Mouse (Mus musculus) heart, embryonic 10.5 days (tissue): Measurements from ENCODE around the gene Ppm1n. TPM values are rescaled to one million over a fixed set of nuclear protein-coding genes. Genes with fewer than 3 reads are reported as not detected.

ENCODE experiments used
- DNase-seq: peaks from one replicate; pipeline ENCODE4 v3.0.0-alpha.2; 2017; ENCODE audit warnings: low spot score
- H3K27ac ChIP-seq: fragments of 300-500 bp; sonication (generic); 2 replicates; pipeline ENCODE4 v1.5.1; 2016; ENCODE audit warnings: mild to moderate bottlenecking
- H3K27me3 ChIP-seq: fragments of 300-500 bp; sonication (generic); 2 replicates; pipeline ENCODE4 v1.6.1; 2016; ENCODE audit warnings: mild to moderate bottlenecking; ENCODE audit not compliant: poor library complexity, insufficient read depth, severe bottlenecking
- H3K36me3 ChIP-seq: fragments of 300-500 bp; sonication (generic); 2 replicates; pipeline ENCODE4 v1.6.1; 2016; ENCODE audit warnings: mild to moderate bottlenecking, moderate library complexity
- H3K4me1 ChIP-seq: fragments of 300-500 bp; sonication (generic); 2 replicates; pipeline ENCODE4 v1.6.1; 2016; ENCODE audit warnings: mild to moderate bottlenecking
- H3K4me3 ChIP-seq: fragments of 300-500 bp; sonication (generic); 2 replicates; pipeline ENCODE4 v1.5.1; 2016; ENCODE audit warnings: mild to moderate bottlenecking, moderate library complexity
- H3K9me3 ChIP-seq: fragments of 300-500 bp; sonication (generic); 2 replicates; pipeline ENCODE4 v1.6.1; 2016; ENCODE audit warnings: mild to moderate bottlenecking, moderate library complexity
- WGBS: fragments of 180-500 bp; shearing (Covaris S2); methylation state at CpG from one replicate; pipeline ENCODE4 v1.1.7; 2016; 5-methylcytosine and 5-hydroxymethylcytosine counted together
- polyA plus RNA-seq: library from polyadenylated mRNA; unstranded; fragments of >200 nt; fragmentation: Nextera tagmentation; extraction: Ambion mirVana; gene quantifications from 2 replicates; pipeline ENCODE4 v1.2.1, GENCODE M21; 2016

The Ppm1n gene
- polyA plus RNA-seq = 0.13 TPM in 1 of 2 replicates, not detected in the other

DNA sequence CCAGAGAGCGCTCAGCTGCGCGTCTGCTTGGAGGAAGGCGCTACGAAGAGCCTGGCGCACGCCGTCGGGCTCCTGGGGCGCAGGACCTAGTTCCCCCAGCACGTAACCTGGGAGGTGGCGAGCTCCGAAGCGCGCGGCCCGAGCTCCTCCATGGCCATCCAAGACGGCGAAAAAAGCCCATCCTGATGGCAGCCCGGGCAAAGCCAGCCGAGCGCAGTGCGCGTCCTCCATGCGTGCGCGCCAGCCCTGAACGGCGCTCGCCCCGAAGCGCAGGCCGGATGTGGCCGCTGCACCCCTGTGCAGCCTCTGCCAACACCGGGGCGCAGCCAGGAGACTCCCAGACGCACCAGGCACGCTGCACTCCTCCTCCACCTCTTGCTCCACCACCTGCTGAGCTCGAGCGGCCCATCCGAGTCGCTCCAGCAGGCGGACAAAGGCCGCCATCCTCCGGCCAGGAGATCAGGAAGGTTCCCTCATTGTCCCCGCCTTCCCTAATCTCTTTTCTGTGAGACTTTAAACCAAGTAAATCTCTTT is at the start of gene Ppm1n:
Gene Ppm1n, minus strand, starts transcription at position 484 of the 534 bp plus-strand sequence.
- H3K27ac ChIP-seq = 0 out of 2 replicates have a peak within 1 kb of the TSS, but pooled peaks have one; percentile 23

DNA sequence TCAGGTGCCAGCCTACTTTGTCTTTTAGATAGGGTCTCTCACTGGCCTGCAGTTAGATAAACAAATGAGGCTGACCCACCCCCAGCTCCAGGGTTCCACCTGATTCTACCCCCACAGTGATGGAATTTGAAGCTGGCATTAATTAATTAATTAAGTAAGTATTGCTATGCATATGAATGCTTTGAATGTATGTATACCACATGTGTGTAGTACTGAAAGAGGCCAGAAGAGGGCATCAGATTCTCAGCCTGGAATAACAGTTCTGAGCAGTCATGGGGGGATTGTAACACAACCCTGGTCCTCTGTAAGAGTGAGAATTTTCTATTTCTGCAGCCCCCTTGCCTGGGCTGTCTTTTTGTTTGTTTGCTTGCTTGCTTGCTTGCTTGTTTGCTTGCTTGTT is 48.6 kb upstream of the Ppm1n start:
- Histone ChIP-seq H3K27ac (peak overlapping the region; percentile 86; the same call in 1 of the 2 replicates), H3K4me1 (peaks cover 52% of the 10 kb centered on the region), H3K27me3 (no peaks in the 10 kb centered on the region), H3K36me3 (no peaks in the 10 kb centered on the region), H3K4me3 (no peak overlapping the region), H3K9me3 (no peaks in the 10 kb centered on the region)
- DNase-seq = no peak

More for the DNA sequence above, at the start of gene Ppm1n:
- DNase-seq = no peak
- Histone ChIP-seq H3K27me3 (peaks cover 70% of the 10 kb centered on the region), H3K9me3 (no peaks in the 10 kb centered on the region), H3K36me3 (no peaks in the 10 kb centered on the region), H3K4me1 (peaks cover 18% of the 10 kb centered on the region), H3K4me3 (peak within 1 kb of the TSS; percentile 57)
- under 1% methylated on average over 46 of the region's 46 CpGs for WGBS

GRCm38 (mm10) chr7:19327782-19328181 is 47.9 kb upstream of the Ppm1n start:
- Histone ChIP-seq H3K4me1 (peaks cover 48% of the 10 kb centered on the region), H3K27me3 (no peaks in the 10 kb centered on the region), H3K27ac (peak overlapping the region; percentile 86), H3K36me3 (no peaks in the 10 kb centered on the region), H3K9me3 (no peaks in the 10 kb centered on the region), H3K4me3 (peak overlapping the region; percentile 57; the same call in 1 of the 2 replicates)
- WGBS = 72% methylated on average over 5 of the region's 5 CpGs
- no peak for DNase-seq

DNA sequence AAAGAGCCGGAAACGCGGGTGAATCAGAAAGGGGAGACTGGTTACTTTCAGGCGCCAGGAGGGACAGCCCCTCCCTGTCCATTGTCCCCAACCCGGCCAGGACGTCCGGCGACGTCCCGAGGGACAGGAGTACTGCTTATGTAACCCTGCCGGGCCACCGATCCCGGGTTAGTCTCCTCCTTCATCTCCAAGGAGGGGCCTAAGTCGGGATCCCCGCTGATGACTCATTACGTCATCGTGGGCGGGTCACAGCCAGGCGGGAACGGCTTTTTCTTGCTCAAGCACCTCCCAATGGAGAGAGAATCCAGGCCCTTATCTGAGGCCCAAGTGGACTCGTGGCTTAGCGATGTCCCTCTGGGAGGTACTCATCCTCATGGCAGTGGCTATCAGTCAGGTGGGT is 47.3 kb upstream of the Ppm1n start:
- H3K36me3 ChIP-seq = no peaks in the 10 kb centered on the region
- no peaks in the 10 kb centered on the region for H3K27me3 ChIP-seq
- H3K4me3 ChIP-seq = peak overlapping the region; percentile 57
- H3K27ac ChIP-seq = peak overlapping the region; percentile 86
- no peaks in the 10 kb centered on the region for H3K9me3 ChIP-seq
- H3K4me1 ChIP-seq = peaks cover 51% of the 10 kb centered on the region
- peak; percentile 97 for DNase-seq
- under 1% methylated on average over 22 of the region's 22 CpGs for WGBS

GRCm38 (mm10) chr7:19326359-19326758 is 46.5 kb upstream of the Ppm1n start:
- Histone ChIP-seq H3K27ac (peak overlapping the region; percentile 86), H3K4me1 (peaks cover 57% of the 10 kb centered on the region), H3K36me3 (no peaks in the 10 kb centered on the region), H3K4me3 (peak overlapping the region; percentile 57), H3K9me3 (no peaks in the 10 kb centered on the region), H3K27me3 (no peaks in the 10 kb centered on the region)
- DNase-seq = peak; percentile 97
- under 1% methylated on average over 20 of the region's 20 CpGs for WGBS

- Histone ChIP-seq H3K4me1 (peaks cover 59% of the 10 kb centered on the region), H3K36me3 (no peaks in the 10 kb centered on the region), H3K4me3 (peak overlapping the region; percentile 57), H3K27ac (peak overlapping the region; percentile 86), H3K27me3 (no peaks in the 10 kb centered on the region), H3K9me3 (no peaks in the 10 kb centered on the region)
- WGBS = 61% methylated on average over 21 of the region's 21 CpGs
- DNase-seq = no peak
Measured at GRCm38 (mm10) chr7:19325262-19326199, 45.7 kb upstream of the Ppm1n start.

DNA sequence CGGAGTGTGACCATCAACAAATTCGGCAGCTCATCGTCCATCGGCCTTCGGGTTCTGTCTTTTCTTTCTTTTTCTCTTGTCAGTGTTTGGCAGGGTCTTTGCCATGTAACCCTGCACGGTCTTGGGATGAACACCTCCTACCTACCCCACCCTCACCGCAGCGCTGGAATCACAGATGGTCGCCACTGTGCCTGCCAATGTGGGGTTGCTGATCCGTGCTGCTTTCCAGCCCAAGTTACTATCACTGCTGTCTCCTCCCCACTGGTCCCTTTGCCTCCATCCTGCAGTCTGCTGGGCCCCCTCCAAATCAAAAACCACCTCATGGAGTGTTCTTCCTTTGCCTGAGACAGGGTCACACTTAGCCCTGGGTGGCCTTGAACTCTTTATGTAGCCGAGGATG is 44.4 kb upstream of the Ppm1n start:
- DNase-seq = no peak
- H3K4me1 ChIP-seq = peaks cover 58% of the 10 kb centered on the region
- H3K36me3 ChIP-seq = no peaks in the 10 kb centered on the region
- H3K4me3 ChIP-seq = no peak overlapping the region
- peak overlapping the region; percentile 13; the same call in 1 of the 2 replicates for H3K27ac ChIP-seq
- H3K27me3 ChIP-seq = peaks cover 2% of the 10 kb centered on the region; the same call in 1 of the 2 replicates
- 86% methylated on average over 11 of the region's 11 CpGs for WGBS
- no peaks in the 10 kb centered on the region for H3K9me3 ChIP-seq

- 35% methylated on average over 9 of the region's 9 CpGs for WGBS
- H3K9me3 ChIP-seq = no peaks in the 10 kb centered on the region
- H3K27me3 ChIP-seq = peaks cover 15% of the 10 kb centered on the region
- DNase-seq = no peak
- H3K4me1 ChIP-seq = peaks cover 50% of the 10 kb centered on the region
- no peak overlapping the region for H3K4me3 ChIP-seq
- H3K36me3 ChIP-seq = no peaks in the 10 kb centered on the region
- peak overlapping the region; percentile 23; the same call in 1 of the 2 replicates for H3K27ac ChIP-seq
Measured at GRCm38 (mm10) chr7:19322489-19322888, 42.6 kb upstream of the Ppm1n start.

GRCm38 (mm10) chr7:19321464-19321863 is 41.6 kb upstream of the Ppm1n start:
- no peaks in the 10 kb centered on the region for H3K9me3 ChIP-seq
- no peaks in the 10 kb centered on the region for H3K36me3 ChIP-seq
- H3K4me1 ChIP-seq = peaks cover 44% of the 10 kb centered on the region
- H3K27ac ChIP-seq = no peak overlapping the region
- DNase-seq = no peak
- WGBS = 54% methylated on average over 5 of the region's 5 CpGs
- no peak overlapping the region for H3K4me3 ChIP-seq
- peaks cover 20% of the 10 kb centered on the region for H3K27me3 ChIP-seq

DNA sequence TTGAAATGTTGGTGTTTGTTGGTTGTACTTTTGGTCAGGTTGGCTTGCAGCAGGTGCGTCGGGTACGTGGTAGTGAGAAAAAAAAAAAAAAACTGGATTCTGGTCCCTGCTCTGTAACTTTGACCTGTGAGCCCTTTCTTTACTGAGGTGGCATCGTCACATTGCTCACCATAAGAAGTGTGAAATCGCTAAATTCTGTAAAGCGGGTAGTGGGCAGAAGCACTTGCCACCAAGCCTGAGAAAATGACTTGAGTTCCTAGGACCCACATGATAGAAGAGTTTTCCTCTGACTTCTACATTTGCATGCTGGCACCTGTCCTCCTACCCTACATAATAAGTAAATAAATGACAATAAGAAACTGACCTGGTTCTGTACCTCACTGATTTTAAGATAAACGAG is 40.8 kb upstream of the Ppm1n start:
- peak overlapping the region; percentile 83; the same call in 1 of the 2 replicates for H3K27ac ChIP-seq
- no peaks in the 10 kb centered on the region for H3K9me3 ChIP-seq
- peak overlapping the region; percentile 60 for H3K4me3 ChIP-seq
- no peaks in the 10 kb centered on the region for H3K36me3 ChIP-seq
- 38% methylated on average over 7 of the region's 7 CpGs for WGBS
- peaks cover 38% of the 10 kb centered on the region for H3K4me1 ChIP-seq
- H3K27me3 ChIP-seq = peaks cover 28% of the 10 kb centered on the region
- DNase-seq = no peak

DNA sequence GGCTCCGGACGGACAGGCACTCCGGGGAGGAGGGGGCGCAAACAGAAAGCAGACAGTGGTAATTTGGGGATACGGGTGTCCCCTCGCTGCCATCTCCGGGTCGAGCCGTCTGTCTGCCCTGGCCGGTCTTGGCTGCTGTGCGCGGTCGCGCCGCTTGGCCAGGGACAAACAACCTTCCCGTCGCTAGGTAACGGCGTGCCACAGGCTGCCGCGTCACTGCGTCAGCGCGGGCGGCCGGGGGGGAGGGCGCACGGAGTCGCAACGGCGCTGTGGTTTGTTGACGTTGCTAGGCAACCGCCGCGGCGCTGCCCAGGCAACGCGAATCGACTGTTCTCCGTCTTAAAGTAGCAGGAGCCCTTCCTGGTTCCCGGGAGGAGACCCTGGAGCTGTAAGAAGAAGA is 40.0 kb upstream of the Ppm1n start:
- under 1% methylated on average over 41 of the region's 41 CpGs for WGBS

GRCm38 (mm10) chr7:19319458-19319857 is 39.6 kb upstream of the Ppm1n start:
- Histone ChIP-seq H3K4me3 (peak overlapping the region; percentile 60), H3K27ac (peak overlapping the region; percentile 83), H3K9me3 (no peaks in the 10 kb centered on the region), H3K27me3 (peaks cover 36% of the 10 kb centered on the region), H3K36me3 (no peaks in the 10 kb centered on the region), H3K4me1 (peaks cover 36% of the 10 kb centered on the region)
- 19% methylated on average over 9 of the region's 9 CpGs for WGBS
- no peak for DNase-seq

More for the DNA sequence above, 40.0 kb upstream of the Ppm1n start:
- peak; percentile 98 for DNase-seq
- no peaks in the 10 kb centered on the region for H3K9me3 ChIP-seq
- no peaks in the 10 kb centered on the region for H3K36me3 ChIP-seq
- peaks cover 36% of the 10 kb centered on the region for H3K4me1 ChIP-seq
- H3K4me3 ChIP-seq = peak overlapping the region; percentile 60
- H3K27ac ChIP-seq = peak overlapping the region; percentile 83
- H3K27me3 ChIP-seq = peaks cover 36% of the 10 kb centered on the region

- WGBS = 82% methylated on average over 7 of the region's 7 CpGs
- Histone ChIP-seq H3K36me3 (no peaks in the 10 kb centered on the region), H3K27me3 (peaks cover 37% of the 10 kb centered on the region), H3K9me3 (no peaks in the 10 kb centered on the region), H3K27ac (no peak overlapping the region), H3K4me1 (peaks cover 36% of the 10 kb centered on the region), H3K4me3 (no peak overlapping the region)
- DNase-seq = no peak
Measured at GRCm38 (mm10) chr7:19318676-19319075, 38.8 kb upstream of the Ppm1n start.
